Mouse (Mus musculus): ENCODE measurements around the gene LTO1. TPM values are rescaled to one million over a fixed set of nuclear protein-coding genes. Genes with fewer than 3 reads are reported as not detected.

The LTO1 gene
- polyA plus RNA-seq, 1 experiment, result 21.3 TPM

DNA sequence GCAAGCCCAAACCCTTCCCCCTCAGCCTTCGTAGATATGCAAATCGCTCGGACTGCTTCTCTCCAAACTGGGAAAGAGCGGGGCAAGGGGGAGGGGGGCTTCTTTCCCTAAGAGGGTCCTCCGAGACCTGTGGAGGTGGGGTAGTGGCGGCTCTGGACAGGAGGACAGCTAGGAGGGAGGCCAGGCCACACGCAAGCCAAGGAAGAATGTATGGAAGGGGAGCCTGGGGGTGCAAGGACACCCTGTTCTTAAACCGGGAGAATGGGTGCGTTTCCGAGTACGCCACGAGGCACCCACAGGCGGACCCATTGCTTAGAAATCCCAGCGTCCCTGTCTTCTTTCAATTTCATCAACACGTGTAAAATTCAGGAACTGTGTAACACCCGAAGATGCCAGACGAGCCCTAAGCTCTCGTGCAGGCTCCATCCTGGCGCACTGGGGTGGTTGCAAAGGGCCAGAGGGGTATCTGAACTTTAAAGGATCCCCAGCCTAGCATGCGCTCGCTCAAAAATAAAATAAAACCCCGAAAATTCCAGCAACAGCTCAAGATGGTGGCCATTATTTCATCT, 25.2 kb downstream of the LTO1 start:
- DNase-seq (ENCODE audit: low read depth), result no peak

DNA sequence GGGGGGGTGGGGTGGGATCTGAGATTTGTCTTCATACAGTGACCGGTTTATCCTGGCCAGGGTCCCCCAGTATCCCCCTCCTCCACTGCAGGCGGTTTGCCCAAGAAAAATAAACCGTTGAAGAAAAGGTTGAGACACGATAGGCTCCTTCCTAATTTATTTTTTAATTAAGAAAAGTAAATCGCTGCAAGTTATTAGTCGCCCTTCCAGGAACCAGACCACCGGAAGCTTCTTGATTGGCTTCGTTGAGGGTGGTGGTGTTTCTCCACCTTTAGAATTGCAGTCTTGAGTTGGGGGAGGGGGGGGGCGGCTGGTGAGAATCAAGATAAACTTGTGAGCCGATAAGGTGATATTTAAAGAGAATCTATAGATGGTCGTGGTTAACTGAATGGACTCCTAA, 25.7 kb downstream of the LTO1 start:
- no peak for DNase-seq (ENCODE audit: low read depth)

DNA sequence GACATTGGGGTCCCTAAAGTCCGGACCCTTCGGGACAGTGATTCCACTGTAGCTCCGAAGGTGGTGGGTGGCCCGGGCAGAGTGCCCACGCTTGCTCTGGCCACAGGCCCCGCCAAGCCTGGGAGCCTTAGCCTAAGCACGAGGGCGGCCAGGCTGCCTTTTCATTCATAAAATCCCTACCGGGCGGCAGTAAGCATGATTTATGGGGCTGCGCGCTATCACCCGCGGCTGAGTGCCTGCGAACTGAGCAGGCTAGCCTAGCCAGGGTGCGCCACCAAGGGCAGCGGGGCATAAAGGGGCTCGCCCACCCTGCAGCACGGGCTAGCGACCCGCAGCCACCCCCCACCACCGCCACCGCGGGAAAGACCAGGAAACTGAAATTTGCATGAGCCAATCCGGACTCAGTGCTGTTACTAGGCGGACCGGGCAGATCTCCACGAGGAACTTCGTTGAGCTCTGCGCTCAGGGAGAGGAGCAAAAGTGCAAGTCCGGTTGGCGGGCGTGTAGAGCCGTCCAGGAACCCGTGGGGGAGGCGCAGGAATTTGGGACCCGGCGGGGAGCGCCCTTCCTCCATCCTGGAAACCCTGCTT, 26.4 kb downstream of the LTO1 start:
- no peak for DNase-seq (ENCODE audit: low read depth)

DNA sequence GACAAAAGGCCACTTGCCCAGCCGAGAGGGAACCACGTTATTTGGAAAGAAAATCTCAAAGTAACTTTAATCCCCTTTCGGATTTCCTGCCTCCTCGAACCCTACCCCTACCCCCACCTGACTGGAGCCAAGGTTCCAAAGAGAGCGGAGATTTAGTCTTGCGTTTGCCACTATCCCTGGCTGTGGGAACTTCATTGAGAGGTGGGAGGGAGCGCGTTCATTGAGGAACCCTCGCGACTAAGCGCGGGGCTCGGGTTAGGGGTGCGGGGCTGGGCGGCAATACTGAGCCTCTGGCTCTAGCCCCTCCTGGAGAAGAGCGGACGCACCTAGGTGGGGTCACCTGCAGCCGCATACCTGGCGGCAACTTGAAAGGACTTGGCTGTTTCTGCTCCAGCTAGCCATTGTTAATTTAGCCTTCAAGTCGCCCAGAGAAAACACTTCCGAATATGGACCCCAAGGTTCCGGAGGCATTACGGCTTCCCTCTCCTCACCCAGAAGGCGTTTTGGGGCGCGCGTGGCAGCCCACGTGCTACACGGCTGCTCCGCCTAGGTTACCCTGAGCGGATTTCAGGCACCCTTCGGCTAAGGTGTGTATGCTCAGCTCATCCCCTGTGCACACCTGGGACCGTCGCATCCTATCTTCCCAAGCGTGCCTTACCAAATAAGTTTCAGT, 27.3 kb downstream of the LTO1 start:
- no peak for DNase-seq (ENCODE audit: low read depth)

- no peak for DNase-seq (ENCODE audit: low read depth)
Observed at GRCm38 (mm10) chr7:144942744-144943135, 27.8 kb downstream of the LTO1 start.

DNA sequence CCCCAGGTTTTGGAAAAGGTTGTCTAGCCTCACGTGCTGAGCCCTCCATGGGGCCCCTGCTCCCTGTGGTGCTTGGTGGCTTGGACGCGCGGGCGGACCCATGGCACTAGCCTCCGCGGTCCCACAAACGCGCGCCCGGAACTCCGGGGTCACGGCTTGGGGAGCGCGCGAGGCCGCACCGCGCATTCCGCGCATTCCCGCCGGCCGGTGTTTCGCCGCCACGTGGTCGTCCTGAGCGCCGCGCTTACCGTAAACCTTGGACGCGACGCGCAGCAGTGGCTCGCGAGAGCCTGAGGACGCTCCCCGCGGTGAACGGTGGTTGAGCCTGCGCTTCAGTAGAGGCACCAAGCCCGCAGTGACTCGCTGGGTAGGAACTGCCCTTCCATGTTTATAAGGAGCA, 28.4 kb downstream of the LTO1 start:
- DNase-seq (ENCODE audit: low read depth), result no peak

DNA sequence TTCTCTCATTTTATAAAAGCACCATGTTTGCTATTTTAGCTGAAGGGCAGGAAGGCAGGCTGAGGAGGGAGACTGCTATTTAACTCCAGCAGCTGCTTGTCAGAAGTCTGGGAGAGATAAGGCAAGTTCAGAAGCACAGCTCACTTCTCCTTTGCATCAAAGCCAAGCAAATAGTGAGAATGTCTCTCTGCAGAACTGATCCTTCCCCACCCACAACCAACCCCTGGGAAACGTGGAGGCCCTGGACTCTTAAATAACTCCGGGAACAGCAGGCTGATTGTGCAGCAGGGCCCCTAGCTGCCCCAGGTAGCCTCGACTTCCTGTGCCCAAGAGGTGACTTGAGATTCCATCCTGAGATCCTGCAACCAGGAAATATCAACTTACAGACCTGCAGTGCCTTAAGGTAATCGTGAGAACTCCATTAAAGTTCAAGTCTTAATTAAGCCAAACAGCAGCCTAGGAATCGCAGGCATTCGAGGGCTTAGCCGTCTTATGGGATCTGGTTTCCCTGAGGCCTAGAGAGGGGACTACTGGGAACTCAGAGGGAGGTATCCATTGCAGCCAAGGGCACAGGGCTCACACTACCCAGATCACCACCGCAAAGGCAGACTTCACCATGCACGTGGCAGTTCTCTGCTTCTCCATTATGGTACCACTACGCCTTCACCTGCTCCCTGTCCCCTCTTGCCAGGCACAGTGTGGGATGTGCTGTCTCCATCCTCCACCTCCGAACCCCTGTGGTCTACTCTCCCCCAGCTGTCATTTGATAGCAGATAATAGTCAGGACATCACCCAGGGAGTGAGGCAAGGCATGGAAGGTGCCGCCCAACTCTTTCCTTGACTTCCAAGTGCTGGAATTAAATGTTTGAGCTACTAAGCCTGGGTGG, 43.9 kb downstream of the LTO1 start:
- DNase-seq (ENCODE audit: low read depth), result no peak

- DNase-seq (ENCODE audit: low read depth), result no peak
Observed at GRCm38 (mm10) chr7:144963911-144964310, 49.0 kb downstream of the LTO1 start.

GRCm38 (mm10) chr7:144964316-144964715, 49.4 kb downstream of the LTO1 start:
- DNase-seq (ENCODE audit: low read depth), result no peak

DNA sequence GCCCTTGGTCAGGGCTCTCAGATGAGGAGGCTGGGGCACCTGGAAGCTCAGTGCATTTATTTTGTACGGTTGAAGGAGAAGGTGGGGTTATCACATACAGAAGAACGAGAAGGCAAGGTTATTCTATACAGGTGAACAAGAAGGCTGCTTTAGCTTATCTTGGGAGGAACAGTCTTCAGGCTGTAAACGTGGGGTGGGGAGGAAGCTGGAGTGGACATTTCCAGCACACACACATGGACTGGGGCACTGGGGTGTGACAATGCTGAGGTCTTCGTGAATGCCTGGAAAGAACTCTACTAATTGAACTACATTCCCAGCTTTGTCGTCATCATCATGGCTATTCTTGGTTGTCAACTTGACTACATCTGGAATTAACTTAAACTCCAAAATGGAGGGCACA, 51.0 kb downstream of the LTO1 start:
- DNase-seq (ENCODE audit: low read depth), result no peak

DNA sequence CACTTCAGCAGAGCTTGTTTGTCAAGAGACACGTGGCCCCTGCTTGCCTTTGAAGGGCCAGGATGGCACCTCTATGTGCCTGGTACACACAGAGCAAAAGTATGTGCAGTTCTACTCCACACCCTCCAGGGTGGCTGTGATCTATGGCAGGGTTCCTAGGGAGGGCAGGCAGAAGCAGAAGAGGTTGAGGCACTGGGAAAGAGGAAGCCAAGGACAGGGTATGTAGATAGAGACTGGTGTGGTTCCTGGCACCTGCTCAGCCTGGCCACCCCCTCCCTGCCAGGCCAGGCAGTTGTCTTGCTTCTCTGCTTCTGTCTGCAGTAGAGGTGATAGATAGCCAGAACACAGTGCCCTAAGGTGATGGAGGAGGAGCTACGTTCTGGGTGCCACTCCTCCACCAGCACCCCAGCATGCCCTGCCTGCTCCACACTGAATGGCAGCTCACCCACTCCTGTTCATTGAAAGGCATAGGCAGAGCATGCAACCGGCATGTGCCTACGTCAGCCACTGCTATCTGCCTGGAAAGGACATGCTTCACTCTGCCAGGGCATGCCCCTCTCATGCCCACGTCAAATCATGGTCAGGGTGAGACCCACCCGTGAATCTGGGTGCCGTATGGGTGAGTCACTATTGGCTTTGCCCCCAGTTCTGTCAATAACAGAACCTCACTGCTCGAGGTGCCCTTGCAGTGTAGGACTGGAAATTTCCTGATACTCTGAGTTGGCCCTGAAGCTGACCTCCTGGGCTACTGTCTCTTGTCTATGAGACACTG, 56.3 kb downstream of the LTO1 start:
- DNase-seq (ENCODE audit: low read depth), result no peak

DNA sequence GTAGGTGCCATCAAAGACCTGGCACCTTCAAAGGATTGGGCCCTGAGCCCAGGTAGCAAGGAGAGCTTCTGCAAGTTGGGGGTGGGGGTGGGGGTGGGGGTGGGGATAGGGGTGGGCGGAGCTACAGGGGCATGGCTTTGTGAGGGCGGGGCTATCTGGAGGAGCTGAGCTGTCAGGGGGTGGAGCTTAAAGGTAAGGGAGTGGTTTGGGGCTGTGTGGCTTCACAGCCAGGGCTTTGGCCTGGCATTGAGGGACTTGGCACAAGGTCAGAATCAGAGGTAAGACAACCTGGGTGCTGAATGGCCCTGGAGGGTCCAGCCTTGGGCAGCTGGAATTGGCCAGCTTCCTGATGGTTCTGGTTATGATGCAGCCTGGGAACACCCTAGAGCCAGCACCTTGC, 56.9 kb downstream of the LTO1 start:
- no peak for DNase-seq (ENCODE audit: low read depth)

GRCm38 (mm10) chr7:144973461-144973860, 58.6 kb downstream of the LTO1 start:
- no peak for DNase-seq (ENCODE audit: low read depth)

DNA sequence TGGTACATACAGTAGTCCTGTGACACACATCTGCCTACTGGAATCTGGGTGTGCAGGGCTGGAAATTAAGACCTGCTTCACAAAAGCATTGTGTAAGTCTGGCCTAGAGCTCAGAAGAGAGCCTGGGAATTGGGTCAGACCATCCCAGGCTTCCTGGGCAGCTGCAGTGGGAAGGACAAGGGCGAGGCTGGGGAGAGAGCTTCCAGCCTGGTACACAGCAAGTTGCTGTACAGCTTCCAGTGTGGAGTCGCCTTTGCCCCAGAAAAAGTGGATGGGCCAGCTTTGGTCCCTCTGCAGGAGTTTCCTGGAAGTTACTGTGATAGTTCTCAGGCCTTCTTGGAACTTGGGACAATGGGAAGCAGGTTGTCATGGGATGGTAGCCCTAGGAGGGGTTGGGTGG, 62.2 kb downstream of the LTO1 start:
- no peak for DNase-seq (ENCODE audit: low read depth)

DNA sequence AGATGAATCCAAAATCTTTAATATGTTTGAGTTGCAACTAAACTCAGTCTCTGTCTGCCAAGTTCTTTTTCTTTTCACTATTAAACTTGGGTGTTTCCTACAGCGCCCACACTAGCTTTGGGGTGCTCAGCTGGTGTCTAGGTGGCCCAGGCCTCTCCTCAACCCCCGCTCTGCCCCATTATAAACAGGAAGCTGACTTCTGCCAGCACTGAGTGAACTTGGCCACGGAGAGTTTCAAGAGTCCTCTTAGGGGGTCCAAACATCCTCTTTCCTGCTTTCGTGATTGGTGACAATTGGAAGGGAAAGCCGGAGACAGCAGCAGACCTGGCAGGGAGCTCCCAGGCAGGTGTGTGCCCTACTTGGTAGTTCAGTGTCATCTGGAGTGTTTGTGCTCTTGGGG, 64.9 kb downstream of the LTO1 start:
- no peak for DNase-seq (ENCODE audit: low read depth)

Other genes with a start within 250 kb of the LTO1 start
- 112 and 115 TPM in 2 replicates for gene Ano1, start 163.1 kb upstream of the LTO1 start, polyA plus RNA-seq (2012; rRNA removed)
- gene Fgf3, start 77.0 kb upstream of the LTO1 start, polyA plus RNA-seq (2012; rRNA removed), result not detected in 2 replicates
- not detected in 2 replicates for gene Fgf4, start 67.7 kb upstream of the LTO1 start, polyA plus RNA-seq (2012; rRNA removed)
- 0.14 TPM in 1 of 2 replicates, not detected in the other for gene Fgf15, start 18.6 kb upstream of the LTO1 start, polyA plus RNA-seq (2012; rRNA removed)
- 50.2 and 76.3 TPM in 2 replicates for gene Ccnd1, start 24.8 kb downstream of the LTO1 start, polyA plus RNA-seq (2012; rRNA removed)

All from gonadal fat pad, adult 2 months (tissue).